Mouse (Mus musculus) gastrocnemius, postnatal 36 days (tissue): ENCODE measurements around the gene Abhd5. TPM values are rescaled to one million over a fixed set of nuclear protein-coding genes. Genes with fewer than 3 reads are reported as not detected.

Experiments used
- DNase-seq, 2 experiments: peaks; one replicate each; pipeline ENCODE4 v3.0.0; 2022
- intact Hi-C: fragments of 180-260 bp; cut with DNase I; formaldehyde crosslinking; loops from one replicate; pipeline ENCODE4 v1.15.1; 2025
- total RNA-seq, 2 experiments: library from RNA; stranded (reverse); gene quantifications; 2 replicates each; pipeline ENCODE4 v1.2.3; 2021

Gene Abhd5
- total RNA-seq, 2 experiments from 2014 or later = 36.7 to 37.2 TPM

- intact Hi-C loops = no loop called here
- DNase-seq = no peak
These were observed 47.3 kb downstream of the Abhd5 start for GRCm38 (mm10) chr9:122398746-122399145.

GRCm38 (mm10) chr9:122401239-122401638, 49.8 kb downstream of the Abhd5 start:
- intact Hi-C loops = no loop called here
- no peak for DNase-seq

GRCm38 (mm10) chr9:122410437-122411175, 59.2 kb downstream of the Abhd5 start:
- intact Hi-C loops = no loop called here
- DNase-seq = no peak

GRCm38 (mm10) chr9:122414648-122415047, 63.2 kb downstream of the Abhd5 start:
- no peak for DNase-seq
- intact Hi-C loops = no loop called here

- intact Hi-C loops = no loop called here
- DNase-seq = no peak
These were observed 63.8 kb downstream of the Abhd5 start for GRCm38 (mm10) chr9:122415056-122415775.

- intact Hi-C loops = no loop called here
- no peak for DNase-seq
These were observed 65.2 kb downstream of the Abhd5 start for GRCm38 (mm10) chr9:122416617-122417016.

GRCm38 (mm10) chr9:122420195-122420756, 68.9 kb downstream of the Abhd5 start:
- intact Hi-C loops = no loop called here
- no peak for DNase-seq

GRCm38 (mm10) chr9:122420772-122421764, 69.7 kb downstream of the Abhd5 start:
- intact Hi-C loops = no loop called here
- peak; percentile 53 to 61 for DNase-seq

- intact Hi-C loops = no loop called here
- DNase-seq = no peak
These were observed 70.5 kb downstream of the Abhd5 start for GRCm38 (mm10) chr9:122421911-122422310.

- intact Hi-C loops = no loop called here
- no peak for DNase-seq
These were observed 71.3 kb downstream of the Abhd5 start for GRCm38 (mm10) chr9:122422706-122423105.

- DNase-seq = no peak
- intact Hi-C loops = no loop called here
These were observed 71.7 kb downstream of the Abhd5 start for GRCm38 (mm10) chr9:122423146-122423545.

- DNase-seq = peak; percentile 21 to 32
- intact Hi-C loops = no loop called here
These were observed 73.7 kb downstream of the Abhd5 start for GRCm38 (mm10) chr9:122424941-122425608.

- DNase-seq = no peak
- intact Hi-C loops = no loop called here
These were observed 77.7 kb downstream of the Abhd5 start for GRCm38 (mm10) chr9:122429058-122429649.

GRCm38 (mm10) chr9:122429685-122430084, 78.3 kb downstream of the Abhd5 start:
- intact Hi-C loops = no loop called here
- DNase-seq = no peak

Other genes starting within 250 kb of the Abhd5 start
- gene Snrk, start 234.3 kb upstream of the Abhd5 start, total RNA-seq = 10 to 100 TPM; 54.0 to 66.3 TPM
- gene Ano10, start 57.2 kb upstream of the Abhd5 start, total RNA-seq = 10 to 100 TPM; 43.7 to 44.0 TPM